Mouse (Mus musculus): ENCODE measurements around the gene Itprid1.

Gene Itprid1

DNA sequence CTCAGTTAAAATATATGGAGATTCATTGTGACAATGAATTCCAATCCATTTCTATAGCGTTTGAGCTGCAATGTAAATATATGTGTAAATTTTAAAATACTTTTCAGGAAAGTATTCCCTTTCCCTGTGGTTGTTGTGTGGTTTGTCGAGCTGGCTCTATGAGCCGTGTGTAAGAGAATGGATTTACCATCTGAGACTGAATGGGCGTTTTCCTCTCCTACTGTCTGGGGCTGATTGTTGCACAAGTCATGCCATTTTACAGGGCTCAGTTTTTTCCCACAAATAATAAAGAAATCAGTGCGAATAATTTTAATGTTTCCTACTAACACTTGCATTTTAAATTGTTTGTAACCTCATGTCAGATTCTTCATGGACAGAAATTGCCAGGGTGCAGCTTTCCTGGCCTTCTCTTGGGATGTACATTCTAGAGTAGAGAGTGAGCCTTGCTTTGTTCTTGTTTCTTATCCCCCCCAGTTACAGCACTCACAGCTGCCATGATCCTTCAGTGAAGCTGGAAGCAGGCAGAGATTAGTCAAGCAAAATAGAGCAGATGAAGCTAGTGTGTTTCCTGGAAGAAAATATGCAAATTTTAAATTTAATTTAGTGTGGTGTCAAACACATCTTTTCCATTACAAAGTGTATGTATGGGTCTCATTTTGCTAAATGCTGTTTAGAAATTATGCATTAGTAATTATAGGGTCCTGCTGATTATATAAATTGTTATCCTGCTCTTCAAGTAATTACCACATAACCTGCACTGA lies 65.1 kb downstream of the Itprid1 start:
- in situ Hi-C loops (cut with MboI): no loop called here

- in situ Hi-C loops (cut with MboI): no loop called here
Observed at GRCm38 (mm10) chr6:55902329-55902605, 65.6 kb downstream of the Itprid1 start.

DNA sequence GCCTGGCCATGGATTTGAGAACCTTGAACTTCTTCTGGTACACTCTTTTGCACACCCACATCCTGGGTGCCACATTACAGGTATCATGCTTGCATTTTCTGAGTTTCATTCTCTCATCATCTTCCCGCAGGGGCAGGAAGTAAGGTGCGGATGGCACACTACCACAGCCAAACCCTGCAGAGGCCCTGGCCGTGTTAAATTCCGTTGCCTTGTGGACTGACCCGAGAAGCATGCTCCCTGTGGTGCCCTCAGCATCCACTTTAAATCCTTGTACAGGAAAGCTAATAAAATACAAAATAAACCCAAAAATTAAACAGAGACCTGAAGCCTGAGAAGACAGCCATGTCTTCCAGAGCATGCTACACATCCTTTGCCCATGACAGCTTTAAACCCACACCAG lies 82.5 kb downstream of the Itprid1 start:
- in situ Hi-C loops (cut with MboI): no loop called here

- in situ Hi-C loops (cut with MboI): no loop called here
Observed at GRCm38 (mm10) chr6:55920282-55920720, 83.6 kb downstream of the Itprid1 start.

DNA sequence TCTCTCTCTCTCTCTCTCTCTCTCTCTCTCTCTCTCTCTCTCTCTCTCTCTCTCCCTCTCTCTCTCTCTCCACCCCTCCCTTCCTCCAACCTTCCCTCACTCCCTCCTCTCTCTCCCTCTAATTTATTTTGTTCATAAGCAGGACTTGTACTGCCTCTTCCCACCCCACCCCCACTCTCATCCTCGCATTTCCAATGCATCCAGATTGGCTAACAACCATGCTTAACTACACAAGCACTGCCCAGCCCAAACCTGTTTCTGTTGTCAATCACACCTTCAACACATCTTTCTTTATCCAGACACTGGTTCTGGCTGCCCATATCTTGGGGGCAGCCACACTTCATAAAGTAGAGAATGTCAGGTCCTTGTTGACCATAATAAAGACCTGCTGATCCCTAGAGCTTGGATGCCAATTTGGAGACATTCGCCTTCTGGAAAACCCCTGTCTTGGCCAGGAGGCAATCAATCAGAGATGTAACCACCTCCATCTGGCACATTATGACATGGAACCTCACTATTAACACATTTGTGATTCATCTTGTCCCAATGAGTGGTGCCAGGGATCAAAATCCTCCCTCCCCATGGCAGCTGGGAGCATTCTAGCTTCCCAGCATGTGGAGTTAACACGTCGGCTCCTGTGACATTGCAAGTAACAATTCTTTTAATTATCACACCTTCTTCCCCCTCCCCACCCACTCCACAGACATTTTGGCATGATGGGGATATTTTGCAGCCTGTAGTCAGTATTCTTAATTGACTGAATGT lies 84.4 kb downstream of the Itprid1 start:
- in situ Hi-C loops (cut with MboI): no loop called here

DNA sequence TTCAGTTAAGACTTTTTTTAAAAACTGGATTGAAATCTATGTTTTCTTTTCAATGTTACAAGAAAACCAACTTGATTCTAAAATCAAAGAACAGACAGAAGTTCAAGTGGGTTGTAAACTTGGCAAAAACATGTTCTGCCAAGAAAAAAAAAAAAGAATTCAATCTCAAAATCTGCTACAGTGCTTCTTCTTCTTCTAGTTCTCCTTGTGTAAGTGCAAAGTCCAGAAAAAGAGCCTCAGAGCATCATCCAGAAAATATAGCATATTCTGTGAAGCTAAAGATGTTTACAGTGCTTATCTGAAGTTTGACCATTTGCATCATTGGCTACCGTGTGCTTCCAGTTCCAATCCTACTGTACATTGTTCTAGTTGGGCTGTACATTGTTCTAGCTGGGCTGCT lies 108.0 kb downstream of the Itprid1 start:
- in situ Hi-C loops (cut with MboI): no loop called here

GRCm38 (mm10) chr6:55950345-55951110 lies 113.8 kb downstream of the Itprid1 start:
- in situ Hi-C loops (cut with MboI): no loop called here

GRCm38 (mm10) chr6:55972998-55973397 lies 136.3 kb downstream of the Itprid1 start:
- in situ Hi-C loops (cut with MboI): no loop called here

GRCm38 (mm10) chr6:55979766-55980165 lies 143.1 kb downstream of the Itprid1 start:
- in situ Hi-C loops (cut with MboI): no loop called here

GRCm38 (mm10) chr6:56008711-56009110 lies 172.0 kb downstream of the Itprid1 start:
- in situ Hi-C loops (cut with MboI): no loop called here

- in situ Hi-C loops (cut with MboI): no loop called here
Observed at GRCm38 (mm10) chr6:56012384-56012783, 175.7 kb downstream of the Itprid1 start.

DNA sequence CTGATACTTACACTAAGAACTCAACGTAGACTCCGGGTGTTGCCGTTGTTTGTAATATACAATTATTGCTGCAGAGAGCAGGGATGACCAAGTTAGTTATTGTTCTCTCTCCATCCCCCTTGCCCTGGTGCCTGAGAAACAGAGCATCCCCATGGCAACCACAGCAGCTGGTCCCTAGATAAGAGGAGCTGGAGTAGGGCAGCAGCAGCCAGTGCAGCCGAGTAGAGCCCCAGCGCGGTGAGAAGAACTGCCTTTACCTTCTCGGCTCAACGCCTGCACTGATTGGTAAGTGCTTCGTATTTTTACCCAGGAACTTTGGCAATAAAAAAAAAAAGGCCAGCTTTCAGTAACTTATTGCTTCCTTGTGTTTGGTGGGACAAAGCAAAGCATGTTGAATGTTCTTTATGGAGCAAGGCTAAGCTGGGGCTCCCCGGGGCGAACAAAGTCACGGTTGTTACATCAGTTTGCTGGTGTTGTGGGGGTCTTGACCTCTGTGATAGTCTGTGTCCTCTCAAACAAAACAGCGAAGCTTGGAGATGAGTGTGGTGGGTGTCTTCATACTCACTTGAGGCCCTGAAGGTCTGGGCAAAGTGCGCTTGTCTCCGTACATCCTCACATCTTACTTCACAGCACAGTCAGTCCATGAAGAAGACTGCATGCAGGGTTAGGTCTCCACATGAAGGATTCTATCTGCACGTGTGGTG lies 180.7 kb downstream of the Itprid1 start, which contains the start of gene Ppp1r17:
TSS of gene Ppp1r17 (plus strand) at position 207 of the 704 bp plus-strand sequence.
- in situ Hi-C loops (cut with MboI): no loop called here

DNA sequence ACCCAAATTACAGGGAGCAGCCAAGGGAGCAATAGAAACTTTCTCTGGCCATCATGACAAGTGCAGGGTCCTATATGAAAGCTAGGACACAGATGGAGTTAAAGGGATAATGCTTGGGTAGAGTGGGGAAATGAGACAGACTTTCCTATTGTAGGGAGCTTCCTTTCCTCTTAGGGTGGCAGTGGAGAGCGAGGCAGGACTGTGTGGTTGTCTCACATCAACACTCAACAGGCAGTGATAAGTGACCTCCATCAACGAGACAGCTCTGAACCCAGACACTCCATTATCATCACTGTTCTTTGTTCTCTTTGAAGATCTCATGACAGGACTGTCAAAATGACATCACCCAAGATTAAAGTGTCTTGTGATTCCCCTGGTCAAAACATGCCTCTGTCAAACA lies 182.9 kb downstream of the Itprid1 start:
- in situ Hi-C loops (cut with MboI): no loop called here

GRCm38 (mm10) chr6:56025533-56025932 lies 188.8 kb downstream of the Itprid1 start:
- in situ Hi-C loops (cut with MboI): no loop called here

DNA sequence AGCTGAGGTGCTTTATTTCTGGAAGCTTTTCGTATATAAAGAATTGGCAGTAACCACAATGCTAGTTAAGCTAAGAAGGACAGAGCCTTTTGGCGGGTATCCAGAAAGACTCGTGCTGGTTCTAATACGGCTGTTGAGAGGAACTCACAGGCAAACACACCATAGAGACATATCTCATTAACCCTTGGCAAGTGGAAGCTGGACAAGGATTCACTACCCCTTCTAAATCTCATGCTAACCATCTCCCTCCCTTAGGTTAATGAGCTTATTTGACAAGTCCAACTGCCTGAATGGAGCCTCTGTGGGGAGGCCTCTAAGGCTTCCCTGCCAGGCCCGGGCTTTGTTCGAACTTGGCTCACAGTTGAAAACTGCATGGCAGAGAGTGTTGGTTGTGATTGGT lies 190.6 kb downstream of the Itprid1 start:
- in situ Hi-C loops (cut with MboI): no loop called here

DNA sequence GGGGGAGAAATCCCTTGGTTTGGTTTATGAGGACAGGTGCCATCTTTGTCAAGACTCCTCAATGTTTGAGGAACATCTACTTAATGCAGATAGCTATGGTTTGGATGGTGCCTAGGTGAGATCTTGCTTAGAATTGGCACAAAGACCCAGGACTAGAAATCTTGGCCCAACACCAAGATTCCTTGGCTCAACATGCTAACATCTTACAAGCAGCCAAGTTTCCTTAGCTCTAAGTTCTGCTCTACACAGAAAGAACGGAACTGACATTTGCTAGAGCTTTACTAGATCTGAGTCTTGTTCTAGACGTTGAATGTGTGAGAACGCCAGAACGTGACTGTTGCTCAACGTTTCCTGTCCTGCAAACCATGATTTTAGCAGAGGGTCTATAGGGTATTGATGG lies 191.3 kb downstream of the Itprid1 start:
- in situ Hi-C loops (cut with MboI): no loop called here
